Mouse (Mus musculus): Measurements from ENCODE around the gene Astl. TPM values are rescaled to one million over a fixed set of nuclear protein-coding genes. Genes with fewer than 3 reads are reported as not detected.

Gene Astl
- polyA plus RNA-seq, 1 experiment from 2014 or later: 0.14 TPM

DNA sequence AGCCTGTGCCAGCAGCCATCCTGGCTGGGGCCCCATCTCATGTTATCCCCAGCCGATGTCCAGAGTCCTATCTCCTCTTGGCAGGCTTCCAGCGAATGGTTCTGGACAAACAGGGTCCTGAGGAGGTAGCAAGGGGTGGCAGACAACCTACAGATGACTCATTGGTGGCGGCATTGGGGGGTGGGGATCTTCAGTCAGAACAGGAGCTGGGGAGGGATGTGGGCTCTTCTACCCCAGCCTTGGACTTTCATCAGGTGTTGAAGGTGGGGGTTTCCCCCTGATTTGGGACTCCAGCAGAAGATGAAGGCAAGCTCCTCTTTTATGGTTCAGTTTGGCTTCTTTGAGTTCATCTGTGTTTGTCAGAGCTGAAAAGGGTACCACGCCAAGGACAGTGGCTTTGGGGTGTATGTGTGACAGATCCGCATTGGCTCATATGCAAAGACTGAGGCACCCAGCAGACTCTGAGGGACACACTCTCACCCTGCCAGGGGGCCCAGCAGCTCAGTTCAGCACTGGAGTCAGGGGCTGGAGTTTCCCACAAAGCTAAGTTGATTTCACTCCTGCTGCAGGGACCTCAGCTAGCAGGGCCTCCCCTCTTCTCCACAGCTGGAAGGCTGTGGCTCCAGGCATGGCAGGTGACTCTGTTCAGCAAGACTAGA, 4.4 kb upstream of the Astl start:
- Histone ChIP-seq H3K9ac (ENCODE audit: low read depth, low read length) (no peak overlapping the region), H3K4me1 (ENCODE audit: control insufficient read depth, insufficient read depth, low read length) (no peaks in the 10 kb centered on the region; the same call in none of the 2 replicates), H3K9me3 (ENCODE audit: control insufficient read depth, low read length) (no peaks in the 10 kb centered on the region), H3K27me3 (replicated peaks; ENCODE audit: control insufficient read depth, insufficient read depth, low read length) (peaks cover 29% of the 10 kb centered on the region; the same call in 1 of the 2 replicates), H3K27ac (replicated peaks; ENCODE audit: low read depth, low read length) (no peak overlapping the region), H3K36me3 (ENCODE audit: control insufficient read depth, insufficient read depth, low read length) (no peaks in the 10 kb centered on the region), H3K4me2 (ENCODE audit: low read depth, low read length) (no peak overlapping the region), H3K4me3 (ENCODE audit: low read depth, low read length) (no peak overlapping the region)
- ATAC-seq (ENCODE audit: low read depth) (no peak), DNase-seq (ENCODE audit: low spot score) (no peak)
- WGBS: 68% methylated on average over 5 of the region's 5 CpGs

DNA sequence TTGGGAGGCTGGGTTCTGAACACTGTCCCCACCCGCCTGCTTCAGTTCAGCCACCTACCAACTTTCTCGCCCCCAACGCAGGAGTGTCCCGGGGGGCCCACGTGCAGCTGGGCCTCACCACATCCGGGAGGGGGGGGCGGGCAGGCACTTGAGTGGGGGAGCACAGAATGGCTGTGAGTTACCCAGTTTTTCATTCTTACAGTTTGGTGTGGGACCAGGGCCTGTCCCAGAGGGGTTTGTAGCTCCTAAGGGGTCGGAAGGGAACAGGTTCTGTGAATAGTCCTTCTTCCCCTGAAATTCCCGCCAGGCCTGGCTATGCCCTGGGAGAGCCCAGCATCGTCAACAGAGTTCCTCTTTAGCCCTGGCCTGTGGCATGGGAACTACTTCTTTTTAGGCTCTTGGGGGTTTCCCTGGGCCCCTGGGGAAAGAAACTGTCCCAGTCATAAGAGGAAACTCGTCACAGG, 3.3 kb upstream of the Astl start:
- DNase-seq (ENCODE audit: low spot score) (no peak), ATAC-seq (ENCODE audit: low read depth) (no peak)
- Histone ChIP-seq H3K27ac (replicated peaks; ENCODE audit: low read depth, low read length) (no peak overlapping the region), H3K4me2 (ENCODE audit: low read depth, low read length) (peak overlapping the region; percentile 97; the same call in 1 of the 2 replicates), H3K36me3 (ENCODE audit: control insufficient read depth, insufficient read depth, low read length) (no peaks in the 10 kb centered on the region), H3K4me3 (ENCODE audit: low read depth, low read length) (no peak overlapping the region), H3K4me1 (ENCODE audit: control insufficient read depth, insufficient read depth, low read length) (no peaks in the 10 kb centered on the region; the same call in none of the 2 replicates), H3K9me3 (ENCODE audit: control insufficient read depth, low read length) (no peaks in the 10 kb centered on the region), H3K9ac (ENCODE audit: low read depth, low read length) (no peak overlapping the region), H3K27me3 (replicated peaks; ENCODE audit: control insufficient read depth, insufficient read depth, low read length) (peaks cover 29% of the 10 kb centered on the region; the same call in 1 of the 2 replicates)
- WGBS: 37% methylated on average over 11 of the region's 11 CpGs

DNA sequence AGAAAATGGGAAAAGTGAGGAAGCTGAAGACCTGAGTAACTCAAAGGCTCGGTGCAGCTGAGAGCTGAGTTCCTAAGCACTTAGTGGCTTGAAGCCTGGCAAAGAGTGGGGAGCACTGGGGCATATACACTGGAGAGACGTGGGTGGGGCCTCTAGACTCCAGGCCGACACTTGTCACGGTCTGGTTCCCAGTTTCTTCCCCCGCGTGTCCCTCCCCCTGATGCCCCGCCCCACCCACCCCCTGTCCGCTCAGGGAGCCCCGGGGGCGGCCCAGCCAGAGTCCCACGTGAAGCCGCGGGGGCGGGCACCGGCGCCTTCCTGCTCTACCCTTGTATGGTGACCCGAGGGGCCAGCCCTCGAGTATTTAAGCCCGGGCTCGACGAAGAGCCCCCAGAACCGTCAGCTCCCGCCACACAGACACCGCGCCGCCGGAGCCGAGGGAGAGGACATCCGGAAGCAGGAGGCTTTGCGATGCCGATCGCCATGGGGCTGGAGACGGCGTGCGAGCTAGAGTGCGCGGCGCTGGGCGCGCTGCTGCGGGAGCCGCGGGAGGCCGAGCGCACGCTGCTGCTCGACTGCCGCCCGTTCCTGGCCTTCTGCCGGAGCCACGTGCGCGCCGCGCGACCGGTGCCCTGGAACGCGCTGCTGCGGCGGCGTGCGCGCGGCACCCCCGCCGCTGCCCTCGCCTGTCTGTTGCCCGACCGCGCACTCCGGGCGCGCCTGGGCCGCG, 2.5 kb upstream of the Astl start, which contains the start of gene Dusp2:
Gene Dusp2, plus strand, starts transcription at position 393 of the 730 bp plus-strand sequence.
- Histone ChIP-seq H3K9ac (ENCODE audit: low read depth, low read length) (peak within 1 kb of the TSS; percentile 68), H3K36me3 (ENCODE audit: control insufficient read depth, insufficient read depth, low read length) (no peaks in the 10 kb centered on the region), H3K4me1 (ENCODE audit: control insufficient read depth, insufficient read depth, low read length) (no peaks in the 10 kb centered on the region; the same call in none of the 2 replicates), H3K27ac (replicated peaks; ENCODE audit: low read depth, low read length) (no peak within 1 kb of the TSS), H3K27me3 (replicated peaks; ENCODE audit: control insufficient read depth, insufficient read depth, low read length) (peaks cover 29% of the 10 kb centered on the region; the same call in 1 of the 2 replicates), H3K9me3 (ENCODE audit: control insufficient read depth, low read length) (no peaks in the 10 kb centered on the region), H3K4me2 (ENCODE audit: low read depth, low read length) (peak within 1 kb of the TSS; percentile 97), H3K4me3 (ENCODE audit: low read depth, low read length) (peak within 1 kb of the TSS; percentile 58)
- peak; percentile 68 for DNase-seq (ENCODE audit: low spot score)
- WGBS: 0% methylated on average over 8 of the region's 76 CpGs
- peak; percentile 75 for ATAC-seq (ENCODE audit: low read depth)

DNA sequence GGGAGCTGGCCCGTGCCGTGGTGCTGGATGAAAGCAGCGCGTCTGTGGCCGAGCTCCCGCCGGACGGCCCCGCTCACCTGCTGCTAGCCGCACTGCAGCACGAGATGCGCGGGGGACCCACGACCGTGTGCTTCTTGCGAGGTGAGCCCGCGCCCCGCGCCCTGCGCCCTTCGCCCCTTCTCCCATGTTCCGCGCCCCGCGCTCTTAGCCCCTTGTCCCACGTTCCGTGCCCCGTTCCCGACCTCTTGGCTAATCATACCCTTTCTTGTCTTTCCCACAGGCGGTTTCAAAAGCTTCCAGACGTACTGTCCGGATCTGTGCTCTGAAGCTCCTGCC, 2.0 kb upstream of the Astl start:
- peak overlapping the region; percentile 58 for H3K4me3 ChIP-seq (ENCODE audit: low read depth, low read length)
- peak overlapping the region; percentile 68 for H3K9ac ChIP-seq (ENCODE audit: low read depth, low read length)
- no peak for DNase-seq (ENCODE audit: low spot score)
- ATAC-seq (ENCODE audit: low read depth): no peak
- peaks cover 29% of the 10 kb centered on the region; the same call in 1 of the 2 replicates for H3K27me3 ChIP-seq (replicated peaks; ENCODE audit: control insufficient read depth, insufficient read depth, low read length)
- 5% methylated on average over 18 of the region's 33 CpGs for WGBS
- H3K36me3 ChIP-seq (ENCODE audit: control insufficient read depth, insufficient read depth, low read length): no peaks in the 10 kb centered on the region
- H3K4me1 ChIP-seq (ENCODE audit: control insufficient read depth, insufficient read depth, low read length): no peaks in the 10 kb centered on the region; the same call in none of the 2 replicates
- no peak overlapping the region for H3K27ac ChIP-seq (replicated peaks; ENCODE audit: low read depth, low read length)
- H3K9me3 ChIP-seq (ENCODE audit: control insufficient read depth, low read length): no peaks in the 10 kb centered on the region
- H3K4me2 ChIP-seq (ENCODE audit: low read depth, low read length): peak overlapping the region; percentile 97

GRCm38 (mm10) chr2:127336885-127337284, 1.6 kb upstream of the Astl start:
- Histone ChIP-seq H3K27me3 (replicated peaks; ENCODE audit: control insufficient read depth, insufficient read depth, low read length) (peaks cover 29% of the 10 kb centered on the region; the same call in 1 of the 2 replicates), H3K36me3 (ENCODE audit: control insufficient read depth, insufficient read depth, low read length) (no peaks in the 10 kb centered on the region), H3K9ac (ENCODE audit: low read depth, low read length) (peak overlapping the region; percentile 68), H3K4me3 (ENCODE audit: low read depth, low read length) (peak overlapping the region; percentile 58), H3K4me2 (ENCODE audit: low read depth, low read length) (peak overlapping the region; percentile 97), H3K9me3 (ENCODE audit: control insufficient read depth, low read length) (no peaks in the 10 kb centered on the region), H3K4me1 (ENCODE audit: control insufficient read depth, insufficient read depth, low read length) (no peaks in the 10 kb centered on the region; the same call in none of the 2 replicates), H3K27ac (replicated peaks; ENCODE audit: low read depth, low read length) (no peak overlapping the region)
- no peak for ATAC-seq (ENCODE audit: low read depth)
- DNase-seq (ENCODE audit: low spot score): no peak
- WGBS: 49% methylated on average over 5 of the region's 5 CpGs

GRCm38 (mm10) chr2:127337531-127337930, 908 bp upstream of the Astl start:
- H3K4me2 ChIP-seq (ENCODE audit: low read depth, low read length): peak overlapping the region; percentile 97
- WGBS: 70% methylated on average over 11 of the region's 11 CpGs
- peaks cover 29% of the 10 kb centered on the region; the same call in 1 of the 2 replicates for H3K27me3 ChIP-seq (replicated peaks; ENCODE audit: control insufficient read depth, insufficient read depth, low read length)

DNA sequence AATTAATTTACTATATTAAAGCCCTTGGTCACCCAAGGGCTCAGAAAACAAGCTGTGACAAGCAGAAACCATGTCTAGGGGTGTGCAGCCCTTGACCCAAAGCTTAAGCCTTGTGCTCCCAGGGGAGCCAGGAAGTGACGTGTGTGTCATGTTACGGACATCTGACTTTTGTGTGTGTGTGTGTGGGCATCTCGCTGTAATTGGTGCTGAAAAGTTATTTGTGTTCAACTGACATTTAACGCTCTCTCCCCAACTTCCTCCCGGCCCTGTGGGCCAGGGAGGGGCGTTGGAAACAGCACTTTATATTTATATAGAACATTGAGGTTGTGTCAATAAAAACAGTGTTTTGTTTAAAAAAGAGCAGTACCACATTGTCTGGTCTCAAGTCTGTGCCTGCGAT, 427 bp upstream of the Astl start:
- no peak overlapping the region for H3K4me3 ChIP-seq (ENCODE audit: low read depth, low read length)

More at GRCm38 (mm10) chr2:127337531-127337930, 908 bp upstream of the Astl start:
- H3K27ac ChIP-seq (replicated peaks; ENCODE audit: low read depth, low read length): no peak overlapping the region
- no peak for DNase-seq (ENCODE audit: low spot score)
- ATAC-seq (ENCODE audit: low read depth): no peak
- H3K9ac ChIP-seq (ENCODE audit: low read depth, low read length): no peak overlapping the region
- H3K4me3 ChIP-seq (ENCODE audit: low read depth, low read length): peak overlapping the region; percentile 58
- no peaks in the 10 kb centered on the region; the same call in none of the 2 replicates for H3K4me1 ChIP-seq (ENCODE audit: control insufficient read depth, insufficient read depth, low read length)
- H3K36me3 ChIP-seq (ENCODE audit: control insufficient read depth, insufficient read depth, low read length): no peaks in the 10 kb centered on the region
- no peaks in the 10 kb centered on the region for H3K9me3 ChIP-seq (ENCODE audit: control insufficient read depth, low read length)

DNA sequence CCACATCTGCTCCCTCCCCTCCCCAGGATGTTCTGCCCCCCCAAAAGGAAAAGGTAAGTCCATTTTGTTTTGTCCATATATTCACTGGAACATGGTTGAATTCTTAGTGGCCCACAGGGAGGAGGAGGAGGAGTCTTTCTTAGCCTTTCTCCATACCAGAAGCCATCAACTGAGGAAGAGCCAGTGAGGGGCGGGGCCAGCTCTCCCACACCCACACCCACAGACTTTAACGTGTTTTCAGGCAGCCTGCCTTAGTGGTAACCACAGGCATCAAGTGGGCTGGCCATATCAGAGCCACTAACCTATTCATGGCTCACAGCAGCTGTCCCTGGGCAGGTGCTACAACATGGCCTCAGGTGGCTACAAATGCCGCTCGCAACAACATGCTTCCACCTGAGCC, 394 bp downstream of the Astl start:
- H3K4me1 ChIP-seq (ENCODE audit: control insufficient read depth, insufficient read depth, low read length): no peaks in the 10 kb centered on the region; the same call in none of the 2 replicates
- no peak overlapping the region for H3K4me3 ChIP-seq (ENCODE audit: low read depth, low read length)
- DNase-seq (ENCODE audit: low spot score) (no peak), ATAC-seq (ENCODE audit: low read depth) (no peak)
- WGBS: 63% methylated on average over 4 of the region's 4 CpGs
- H3K27ac ChIP-seq (replicated peaks; ENCODE audit: low read depth, low read length): no peak overlapping the region
- H3K9ac ChIP-seq (ENCODE audit: low read depth, low read length): no peak overlapping the region
- no peak overlapping the region for H3K4me2 ChIP-seq (ENCODE audit: low read depth, low read length)
- H3K36me3 ChIP-seq (ENCODE audit: control insufficient read depth, insufficient read depth, low read length): no peaks in the 10 kb centered on the region
- no peaks in the 10 kb centered on the region for H3K9me3 ChIP-seq (ENCODE audit: control insufficient read depth, low read length)
- H3K27me3 ChIP-seq (replicated peaks; ENCODE audit: control insufficient read depth, insufficient read depth, low read length): peaks cover 29% of the 10 kb centered on the region; the same call in 1 of the 2 replicates

More for the DNA sequence above, 427 bp upstream of the Astl start:
- Histone ChIP-seq H3K9me3 (ENCODE audit: control insufficient read depth, low read length) (no peaks in the 10 kb centered on the region), H3K27me3 (replicated peaks; ENCODE audit: control insufficient read depth, insufficient read depth, low read length) (peaks cover 29% of the 10 kb centered on the region; the same call in 1 of the 2 replicates), H3K27ac (replicated peaks; ENCODE audit: low read depth, low read length) (no peak overlapping the region), H3K9ac (ENCODE audit: low read depth, low read length) (no peak overlapping the region), H3K4me2 (ENCODE audit: low read depth, low read length) (peak overlapping the region; percentile 97), H3K4me1 (ENCODE audit: control insufficient read depth, insufficient read depth, low read length) (no peaks in the 10 kb centered on the region; the same call in none of the 2 replicates), H3K36me3 (ENCODE audit: control insufficient read depth, insufficient read depth, low read length) (no peaks in the 10 kb centered on the region)
- 53% methylated on average over 7 of the region's 7 CpGs for WGBS
- DNase-seq (ENCODE audit: low spot score): no peak
- no peak for ATAC-seq (ENCODE audit: low read depth)

Data from embryonic facial prominence, embryonic 14.5 days (tissue).